Mouse (Mus musculus) cerebellum, adult (tissue): Measurements from ENCODE around the gene Iffo2.
"Not testable (repeated sequence)": the region's sequence is repeated elsewhere in the genome, so short reads cannot be mapped to it uniquely, and the experiment has no call there.

ENCODE experiments used
- ATAC-seq: cut with Nextera tagmentation; 2 replicates; pipeline ENCODE4 v1.9.2; 2017; ENCODE audit warnings: mild to moderate bottlenecking, moderate library complexity, mixed read lengths; ENCODE audit not compliant: insufficient number of reproducible peaks, low FRiP score, low TSS enrichment

Gene Iffo2

DNA sequence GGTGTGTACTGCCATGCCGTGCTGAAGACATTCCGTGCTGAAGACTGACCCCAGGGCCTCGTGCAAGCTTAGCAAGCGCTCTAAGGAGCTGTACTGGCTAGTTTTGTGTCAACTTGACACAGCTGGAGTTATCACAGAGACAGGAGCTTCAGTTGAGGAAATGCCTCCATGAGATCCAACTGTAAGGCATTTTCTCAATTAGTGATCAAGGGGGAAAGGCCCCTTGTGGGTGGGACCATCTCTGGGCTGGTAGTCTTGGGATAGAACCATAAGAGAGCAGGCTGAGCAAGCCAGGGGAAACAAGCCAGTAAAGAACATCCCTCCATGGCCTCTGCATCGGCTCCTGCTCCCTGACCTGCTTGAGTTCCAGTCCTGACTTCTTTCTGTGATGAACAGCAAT lies at the start of gene Iffo2:
Iffo2 (plus strand) TSS at position 301 of the 400 bp plus-strand sequence.
- ATAC-seq, result not testable (repeated sequence)

DNA sequence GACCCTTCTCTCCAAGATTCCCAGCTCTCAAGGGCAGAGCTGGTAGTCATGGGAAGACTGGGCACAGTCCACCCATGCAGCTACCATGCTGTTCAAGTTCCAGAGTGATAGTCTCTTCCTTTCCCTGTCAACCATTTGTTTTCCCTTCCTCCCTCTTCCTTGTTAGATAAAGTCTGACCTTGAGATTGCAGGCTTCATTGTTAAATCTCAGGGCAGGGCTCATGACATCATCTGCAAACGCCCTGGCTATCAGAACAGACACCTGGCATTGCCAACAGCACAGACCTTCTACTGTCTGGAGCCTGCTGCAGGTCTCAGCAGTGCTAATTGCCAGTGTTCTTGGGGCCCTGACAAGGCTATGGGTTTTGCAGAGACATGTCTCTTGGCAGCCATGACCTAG lies 48.9 kb upstream of the Iffo2 start:
- ATAC-seq, result no peak

DNA sequence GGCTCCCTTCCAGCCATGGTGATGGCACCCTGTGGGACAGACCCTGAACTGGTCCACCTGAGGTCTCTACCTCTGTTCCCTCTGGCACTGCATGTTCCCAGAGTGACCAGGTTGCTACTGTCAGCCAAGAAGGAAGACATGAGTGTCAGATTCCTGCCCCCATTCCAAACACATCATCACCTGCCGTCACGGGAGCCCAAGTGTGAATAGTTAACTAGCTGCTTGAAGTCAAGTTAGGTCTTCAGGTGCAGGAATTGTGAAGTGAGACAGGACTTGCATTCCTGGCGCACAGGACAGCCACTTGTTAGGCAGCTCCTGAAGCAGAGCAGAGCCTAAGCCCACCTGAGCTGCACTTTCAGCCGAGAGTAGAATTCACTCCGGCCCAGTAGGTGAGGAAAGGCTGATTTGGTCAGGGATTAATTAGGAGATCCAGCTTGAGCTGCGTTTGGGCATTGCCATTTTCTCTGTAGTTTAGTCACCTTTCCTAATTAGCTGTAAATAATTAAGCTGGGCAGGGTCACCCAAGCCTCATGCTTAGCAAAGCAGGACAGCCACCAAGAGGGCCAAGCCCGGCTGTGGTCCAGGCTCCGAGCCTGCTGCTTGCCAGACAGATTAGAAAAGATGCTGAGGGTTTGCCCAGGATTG lies 46.8 kb upstream of the Iffo2 start:
- ATAC-seq, result no peak

- no peak for ATAC-seq
Measured at GRCm38 (mm10) chr4:139484496-139484895, 45.9 kb upstream of the Iffo2 start.

GRCm38 (mm10) chr4:139487085-139487484 lies 43.3 kb upstream of the Iffo2 start:
- no peak for ATAC-seq

DNA sequence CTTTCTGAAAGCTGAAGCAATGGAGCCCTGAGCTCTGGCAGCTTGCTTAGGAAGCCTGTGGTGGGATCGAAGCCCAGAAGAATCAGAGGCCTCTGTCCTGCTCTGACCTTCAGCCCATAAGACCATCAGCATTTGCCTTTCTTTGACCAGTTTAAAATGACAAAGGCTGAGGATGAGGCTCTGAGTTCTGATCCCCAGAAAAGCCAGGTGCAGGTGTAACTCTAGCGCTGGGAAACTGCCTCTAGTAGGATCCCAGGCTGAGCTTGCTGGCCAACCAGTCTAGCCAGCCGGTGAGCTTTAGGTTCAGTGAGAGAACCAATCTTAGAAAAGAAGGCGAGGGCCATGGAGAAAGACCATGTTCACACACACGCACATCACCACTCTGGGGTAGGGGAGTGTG lies 42.0 kb upstream of the Iffo2 start:
- ATAC-seq, result no peak

- ATAC-seq, result peak; percentile 74
Measured at GRCm38 (mm10) chr4:139489946-139490345, 40.4 kb upstream of the Iffo2 start.

- no peak for ATAC-seq
Measured at GRCm38 (mm10) chr4:139490413-139491055, 39.8 kb upstream of the Iffo2 start.

DNA sequence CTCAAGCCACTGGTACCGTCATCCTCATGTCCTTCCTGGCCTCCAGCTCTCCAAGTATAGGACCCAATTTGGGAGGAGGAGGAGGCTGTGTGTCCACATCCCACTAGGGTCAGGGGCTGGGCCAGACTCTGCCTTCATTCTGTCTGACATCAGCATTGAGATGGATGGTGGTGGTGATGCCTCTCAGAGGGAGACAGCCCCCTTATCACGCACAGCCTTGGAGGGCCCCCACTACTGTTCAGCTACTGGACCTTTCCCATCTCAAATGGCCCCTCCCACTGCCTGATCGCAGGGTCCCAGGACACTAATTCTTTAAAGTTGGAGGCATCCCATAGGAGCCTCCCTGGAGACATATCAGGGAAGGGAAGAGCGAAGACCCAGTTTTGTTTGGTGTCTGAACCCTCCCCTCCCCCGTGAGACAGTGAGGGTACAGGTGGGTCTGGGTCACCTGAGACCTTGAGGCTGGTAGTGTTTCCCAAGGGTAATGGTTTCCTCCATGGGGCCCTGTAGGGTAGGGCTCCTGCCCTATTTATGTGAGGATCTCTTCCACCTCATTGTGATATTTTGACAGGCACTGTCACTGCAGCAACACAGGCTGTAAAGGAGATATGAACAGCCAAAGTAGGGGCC lies 38.7 kb upstream of the Iffo2 start:
- no peak for ATAC-seq

DNA sequence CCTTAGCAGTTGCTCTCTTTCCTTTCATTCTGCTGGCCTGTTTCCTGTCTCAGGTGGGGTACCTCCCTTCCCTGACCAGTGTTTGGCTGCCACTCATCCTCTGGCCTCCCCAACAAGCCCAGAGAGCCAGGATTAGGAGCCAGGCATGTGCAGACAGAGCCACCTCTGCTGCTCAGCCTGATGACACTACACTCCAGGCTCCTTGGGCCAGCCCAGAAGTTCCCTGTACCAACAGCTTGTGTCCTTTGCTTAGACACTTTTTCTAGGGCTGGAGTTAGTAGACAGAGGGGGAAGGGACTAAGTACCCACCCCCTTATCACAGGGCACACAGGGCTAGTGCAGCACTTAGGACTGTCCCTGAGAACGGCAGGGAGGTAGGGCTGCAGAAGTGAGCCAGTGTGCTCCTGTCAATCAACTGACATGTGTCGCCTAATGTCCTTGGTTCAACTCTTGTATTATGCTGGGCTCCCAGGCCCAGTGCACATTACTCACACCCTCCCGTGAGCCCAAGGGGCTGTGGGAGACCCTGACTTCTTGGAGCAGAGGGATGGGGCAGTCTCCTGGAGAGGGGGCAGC lies 38.0 kb upstream of the Iffo2 start:
- no peak for ATAC-seq

DNA sequence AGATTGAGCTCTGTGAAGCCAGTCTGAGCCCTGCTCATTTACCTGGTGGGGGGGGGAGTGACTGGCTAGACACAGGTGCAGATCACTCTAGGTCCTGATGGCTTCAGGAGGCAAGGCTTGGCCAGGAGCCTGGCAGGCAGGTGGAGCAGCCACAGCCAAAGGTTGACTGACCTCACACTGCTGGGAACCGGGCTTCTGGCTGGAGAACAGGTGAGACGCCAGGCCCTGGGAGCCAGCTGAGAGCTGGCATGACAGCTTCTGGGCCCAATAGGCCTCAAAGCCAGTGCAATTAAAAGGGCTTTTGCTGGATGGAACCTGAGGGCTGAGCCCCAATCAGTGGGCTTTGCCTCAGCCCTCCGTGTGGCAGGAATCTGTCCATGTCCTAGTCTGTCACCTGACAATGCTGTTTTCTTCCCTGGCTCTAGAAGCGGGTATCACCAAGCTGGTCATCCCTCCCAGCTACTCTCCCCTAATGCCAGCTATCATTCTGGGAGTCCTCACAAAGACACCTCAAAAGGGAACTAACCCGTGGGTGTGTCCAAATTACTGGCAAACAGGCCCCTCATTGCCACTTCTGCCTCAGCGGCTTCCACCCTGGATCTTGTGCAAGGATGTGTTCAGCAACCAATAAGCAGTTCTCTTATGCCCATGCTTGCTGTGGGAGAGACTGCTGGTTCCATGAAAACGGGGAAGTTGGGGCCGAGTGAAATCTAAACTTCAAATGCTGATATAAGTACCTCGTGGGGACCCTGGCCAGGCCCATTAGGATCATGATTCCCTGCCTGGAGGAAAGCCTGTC lies 36.9 kb upstream of the Iffo2 start:
- peak; percentile 34; the same call in 1 of the 2 replicates for ATAC-seq

- peak; percentile 15; the same call in 1 of the 2 replicates for ATAC-seq
Measured at GRCm38 (mm10) chr4:139500814-139501213, 29.5 kb upstream of the Iffo2 start.

GRCm38 (mm10) chr4:139501702-139502101 lies 28.6 kb upstream of the Iffo2 start:
- ATAC-seq, result no peak

- no peak for ATAC-seq
Measured at GRCm38 (mm10) chr4:139503919-139504318, 26.4 kb upstream of the Iffo2 start.

GRCm38 (mm10) chr4:139505716-139506115 lies 24.6 kb upstream of the Iffo2 start:
- ATAC-seq, result no peak

DNA sequence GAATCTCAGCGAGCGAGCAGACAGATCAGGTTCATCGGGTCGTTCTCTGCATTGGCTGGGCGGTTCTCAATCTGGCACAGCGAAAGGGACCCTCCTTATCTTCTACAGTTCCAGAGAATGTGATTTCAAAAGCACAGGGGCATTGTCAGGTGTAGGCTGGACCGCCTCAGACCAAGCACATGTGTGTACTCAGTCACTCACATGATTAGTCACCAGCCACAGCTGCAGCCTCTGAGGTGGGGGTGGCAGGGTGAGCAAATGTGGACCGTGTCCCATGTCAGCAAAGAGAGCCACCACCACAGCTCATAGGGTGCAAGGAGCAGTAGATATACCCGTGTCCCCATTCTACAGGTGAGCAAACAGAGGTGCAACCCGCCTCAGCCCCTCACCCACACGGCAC lies 23.6 kb upstream of the Iffo2 start:
- no peak for ATAC-seq

- no peak for ATAC-seq
Measured at GRCm38 (mm10) chr4:139509069-139509468, 21.3 kb upstream of the Iffo2 start.

DNA sequence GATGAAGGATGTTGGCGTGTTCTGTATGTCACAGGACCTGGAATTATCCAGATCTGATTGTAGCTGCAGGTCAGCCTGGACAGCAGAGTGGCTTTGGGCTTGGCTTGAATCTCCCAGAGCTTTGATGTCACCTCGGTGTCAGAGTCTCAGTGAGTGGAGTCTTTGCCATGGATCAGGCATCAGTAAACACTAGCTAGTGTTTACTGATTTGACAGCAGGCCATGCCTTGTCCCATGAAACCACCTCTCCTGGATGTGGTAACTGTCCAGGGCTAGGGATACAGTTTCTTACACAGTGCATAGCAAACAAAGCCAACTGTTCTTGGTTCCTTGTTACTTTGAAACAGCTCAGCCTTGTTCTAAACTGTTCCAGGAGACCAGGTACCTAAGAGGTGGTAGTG lies 18.8 kb upstream of the Iffo2 start:
- ATAC-seq, result no peak

DNA sequence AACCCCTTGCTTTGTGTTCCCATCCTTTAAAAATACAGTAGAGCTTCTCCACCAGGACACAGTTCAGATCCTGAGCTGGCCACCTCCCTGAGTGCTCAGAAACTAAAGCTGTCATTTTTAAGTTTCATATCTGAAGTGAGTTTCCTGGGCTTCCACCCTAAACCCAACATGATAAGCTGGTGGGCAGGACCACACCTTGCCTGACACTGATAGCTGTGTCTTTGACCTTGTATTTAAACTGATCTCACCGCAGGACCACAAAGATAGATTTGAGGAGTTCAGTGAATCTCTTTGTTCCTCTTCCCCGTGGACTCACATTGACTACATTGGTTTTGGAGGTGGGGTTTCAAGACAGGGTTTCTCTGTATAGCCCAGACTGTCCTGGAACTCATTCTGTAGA lies 17.4 kb upstream of the Iffo2 start:
- ATAC-seq, result no peak

DNA sequence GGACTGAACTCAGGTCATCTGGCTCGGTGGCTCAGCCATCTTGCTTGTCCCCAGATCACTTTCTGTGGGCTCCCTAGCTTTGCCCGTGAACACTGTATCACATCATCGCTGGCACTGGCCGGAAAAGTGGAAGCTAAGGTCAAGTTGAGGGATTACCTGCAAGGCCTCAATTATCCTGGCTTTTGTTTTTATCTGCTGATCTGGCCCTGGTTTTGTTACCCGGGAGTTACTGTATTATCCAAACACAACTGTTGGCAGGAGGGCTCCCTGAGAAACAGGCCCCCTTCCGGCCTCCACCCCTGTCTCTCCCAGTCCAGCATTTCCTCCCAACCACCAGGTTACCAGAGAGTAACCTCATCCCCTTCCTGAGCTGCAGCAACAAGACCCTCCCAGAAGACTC lies 11.1 kb upstream of the Iffo2 start:
- ATAC-seq, result no peak

- no peak for ATAC-seq
Measured at GRCm38 (mm10) chr4:139521926-139522325, 8.4 kb upstream of the Iffo2 start.
